Mouse (Mus musculus) natural killer cell, adult 2 months (primary cell): ENCODE measurements around the gene Nfkbid.

ENCODE experiments used
- DNase-seq, 2 experiments: peaks; one replicate each; pipeline ENCODE4 v3.0.0; 2022; ENCODE audit warnings: low spot score in 2 of 2

Nfkbid gene

DNA sequence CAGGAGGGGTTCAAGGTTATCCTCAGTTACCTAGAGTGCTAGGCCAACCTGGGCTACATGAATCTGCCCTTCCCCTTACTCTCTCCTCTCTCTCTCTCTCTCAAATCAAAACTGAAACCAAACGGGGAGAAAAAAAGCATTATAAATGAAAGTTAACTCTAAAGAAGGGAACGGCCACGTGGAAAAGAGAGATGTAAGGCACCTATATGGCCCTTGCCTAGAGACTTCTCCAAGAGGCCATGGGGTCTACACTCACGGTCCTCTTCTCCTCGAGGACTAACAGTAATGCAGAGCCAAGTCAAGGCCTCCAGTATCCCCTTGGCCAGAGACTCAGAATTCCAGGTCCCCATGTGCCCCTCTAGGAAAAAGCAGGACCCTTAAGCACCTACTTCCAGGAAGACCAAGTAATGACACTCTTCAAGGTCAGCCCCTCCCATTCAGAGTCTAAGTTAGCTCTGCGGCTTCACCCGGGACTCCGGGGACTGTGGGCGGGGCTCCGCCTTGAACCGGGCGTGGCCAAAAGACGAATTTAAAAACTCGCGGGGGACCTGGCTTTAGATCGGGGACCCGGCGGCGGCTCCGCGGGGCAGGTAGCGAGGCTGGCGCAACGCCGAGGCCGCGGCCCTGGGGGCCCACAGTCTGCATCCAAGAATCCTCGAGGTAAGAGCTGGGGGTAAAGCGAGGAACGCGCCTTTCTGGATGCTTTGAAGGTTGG lies at the start of gene Nfkbid:
Gene Nfkbid, plus strand, starts transcription at position 558 of the 715 bp plus-strand sequence.
- DNase-seq = peak; percentile 87 to 90

GRCm38 (mm10) chr7:30373501-30373962 lies 48.0 kb upstream of the Nfkbid start:
- peak; percentile 89 to 90 for DNase-seq

- DNase-seq = no peak
Measured at GRCm38 (mm10) chr7:30380061-30380460, 41.5 kb upstream of the Nfkbid start.

GRCm38 (mm10) chr7:30384106-30384505 lies 37.4 kb upstream of the Nfkbid start:
- DNase-seq = no peak

GRCm38 (mm10) chr7:30392746-30393520 lies 28.6 kb upstream of the Nfkbid start:
- no peak for DNase-seq

DNA sequence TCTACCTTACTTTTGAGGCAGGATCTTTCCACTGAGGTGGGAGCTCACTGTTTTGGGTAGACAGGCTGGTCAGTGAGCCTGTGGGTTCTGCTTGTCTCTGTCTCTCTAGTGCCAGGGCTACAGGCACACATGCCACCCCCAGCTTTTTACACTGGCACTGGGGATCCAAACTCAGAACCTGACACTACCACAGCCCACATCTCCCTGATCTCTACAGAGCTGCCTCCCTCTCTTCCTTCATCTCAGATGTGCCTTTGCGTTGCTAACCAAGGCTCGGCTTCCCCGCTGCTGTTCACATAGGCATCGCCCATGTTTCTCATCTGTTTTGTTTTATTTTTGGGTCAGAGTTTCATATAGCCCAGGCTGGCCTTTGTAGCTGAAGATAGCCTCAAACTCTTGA lies 27.9 kb upstream of the Nfkbid start:
- DNase-seq = no peak

- peak; percentile 80 to 81 for DNase-seq
Measured at GRCm38 (mm10) chr7:30394379-30394778, 27.2 kb upstream of the Nfkbid start.

GRCm38 (mm10) chr7:30394871-30395270 lies 26.7 kb upstream of the Nfkbid start:
- DNase-seq = peak in 1 of 2 experiments; percentile 58

DNA sequence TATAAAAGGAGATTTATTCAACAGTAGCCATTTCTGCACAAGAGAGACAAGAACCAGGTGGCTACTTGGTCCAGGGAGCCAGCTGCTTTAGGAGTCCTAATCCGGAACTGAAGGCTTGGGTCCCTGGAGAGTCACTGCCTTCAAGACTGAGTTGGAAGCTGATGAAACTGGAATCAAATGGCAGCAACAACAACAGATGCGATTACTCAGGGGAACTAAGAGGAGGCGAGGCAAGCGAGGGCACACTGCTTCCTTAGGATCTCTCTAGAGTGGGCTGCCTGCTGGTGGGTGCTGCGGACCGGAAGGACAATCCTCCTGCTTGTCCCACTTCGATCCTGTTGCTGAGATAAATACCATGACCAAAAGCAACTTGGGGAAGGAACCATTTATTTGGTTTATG lies 21.9 kb upstream of the Nfkbid start:
- no peak for DNase-seq

DNA sequence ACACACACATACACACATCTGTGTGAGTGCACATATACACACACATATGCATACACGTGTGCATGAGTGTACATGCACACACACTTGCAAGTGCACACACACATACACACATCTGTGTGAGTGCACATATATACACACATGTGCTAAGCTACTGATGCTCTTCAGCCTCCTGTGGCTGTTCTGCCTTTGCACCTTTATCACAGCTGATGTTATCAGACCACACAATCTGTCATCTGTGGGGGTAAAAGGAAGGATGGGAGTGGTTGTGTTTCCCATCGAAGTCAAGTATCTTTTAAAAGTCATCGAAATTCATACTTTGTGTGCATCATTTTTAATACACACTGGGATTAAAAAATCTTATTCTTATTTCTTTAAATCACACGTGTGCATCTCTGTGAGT lies 19.2 kb upstream of the Nfkbid start:
- no peak for DNase-seq

DNA sequence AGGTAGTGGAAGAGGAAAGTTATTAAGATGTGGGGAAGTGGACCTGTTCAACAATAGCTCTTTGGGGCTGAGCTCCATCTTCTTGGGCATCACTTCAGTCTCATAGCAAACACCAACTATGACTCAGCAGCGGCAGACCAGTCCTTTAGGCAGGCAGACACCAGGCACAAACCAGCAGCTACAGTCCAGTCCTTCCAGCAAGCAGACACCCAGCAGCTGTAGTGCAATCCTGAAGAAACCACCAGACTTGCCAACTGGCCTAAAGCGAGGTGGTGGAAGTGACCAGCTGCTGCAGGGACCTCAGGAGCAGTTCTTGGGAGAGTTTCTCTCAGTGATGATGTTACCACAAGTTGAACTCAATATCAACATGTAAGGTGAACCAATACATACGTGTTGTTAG lies 12.9 kb upstream of the Nfkbid start:
- DNase-seq = no peak

DNA sequence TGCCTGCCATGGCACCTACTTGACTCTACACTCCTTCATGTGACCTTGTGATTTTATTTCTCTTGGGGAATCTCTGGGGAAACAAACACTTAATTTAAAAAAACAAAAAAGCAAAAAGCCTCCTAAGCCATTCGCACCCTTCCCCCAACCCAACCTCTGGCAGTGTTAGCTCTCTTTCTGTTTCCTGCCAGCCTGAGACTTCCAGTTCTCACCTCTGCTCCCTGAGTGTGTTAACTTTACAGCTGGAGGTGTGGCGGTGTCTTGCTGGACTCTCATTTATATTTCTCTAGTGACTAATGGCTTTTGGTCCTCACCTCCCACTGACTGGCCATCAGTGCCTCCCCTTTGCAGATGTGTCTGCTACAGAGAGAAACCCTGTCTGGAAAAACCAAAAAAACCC lies 11.7 kb upstream of the Nfkbid start:
- peak; percentile 61 to 80 for DNase-seq

- peak; percentile 56 to 78 for DNase-seq
Measured at GRCm38 (mm10) chr7:30411023-30411422, 10.5 kb upstream of the Nfkbid start.

DNA sequence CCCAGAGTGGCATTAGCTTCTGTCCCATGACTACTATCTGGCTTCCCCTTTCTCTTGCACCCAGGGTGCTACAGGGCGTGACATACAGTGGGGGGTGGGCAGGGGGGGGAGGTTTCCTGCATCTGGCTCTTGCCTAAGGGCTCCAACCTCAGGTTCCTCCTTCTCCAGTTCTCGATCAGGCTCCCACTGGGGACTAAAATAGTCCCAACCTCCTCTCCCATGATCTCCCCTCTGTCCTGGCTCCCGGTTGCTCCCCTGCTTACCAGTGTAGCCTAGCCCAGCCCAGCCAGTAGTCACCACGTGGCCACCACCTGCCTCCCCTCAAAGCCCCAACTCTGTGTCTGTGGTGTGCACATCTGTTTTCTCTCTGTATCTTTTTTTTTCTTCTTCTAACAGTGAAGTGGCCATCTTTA lies 8.8 kb upstream of the Nfkbid start:
- peak in 1 of 2 experiments; percentile 69 for DNase-seq

- DNase-seq = peak; percentile 65 to 78
Measured at GRCm38 (mm10) chr7:30413596-30413995, 7.9 kb upstream of the Nfkbid start, which contains the start of gene Tyrobp. Gene Tyrobp (plus strand): TSS chr7:30413760.

DNA sequence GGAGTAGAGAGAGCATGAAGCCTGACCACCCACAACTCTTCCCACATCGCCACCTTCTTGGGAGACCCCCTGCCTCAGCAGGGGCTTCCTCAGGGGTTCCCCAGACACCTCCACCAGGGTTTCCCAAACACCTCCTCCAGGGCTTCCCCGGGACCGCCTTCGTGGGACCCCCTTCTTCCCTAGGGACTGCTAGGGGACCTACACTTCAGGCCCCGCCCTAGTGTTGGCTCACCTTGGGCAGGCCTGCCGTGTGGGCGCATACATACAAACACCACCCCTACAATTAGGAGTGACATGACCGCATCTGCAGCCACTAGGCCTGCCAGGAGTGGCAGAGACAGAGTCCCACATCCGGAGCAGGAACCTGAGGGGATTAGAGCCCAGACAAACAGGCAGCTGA lies 3.7 kb upstream of the Nfkbid start:
- peak; percentile 65 to 69 for DNase-seq

- peak; percentile 71 to 74 for DNase-seq
Measured at GRCm38 (mm10) chr7:30419561-30420499, 1.7 kb upstream of the Nfkbid start, which contains the start of gene Hcst. Gene Hcst (minus strand): TSS chr7:30419854.

DNA sequence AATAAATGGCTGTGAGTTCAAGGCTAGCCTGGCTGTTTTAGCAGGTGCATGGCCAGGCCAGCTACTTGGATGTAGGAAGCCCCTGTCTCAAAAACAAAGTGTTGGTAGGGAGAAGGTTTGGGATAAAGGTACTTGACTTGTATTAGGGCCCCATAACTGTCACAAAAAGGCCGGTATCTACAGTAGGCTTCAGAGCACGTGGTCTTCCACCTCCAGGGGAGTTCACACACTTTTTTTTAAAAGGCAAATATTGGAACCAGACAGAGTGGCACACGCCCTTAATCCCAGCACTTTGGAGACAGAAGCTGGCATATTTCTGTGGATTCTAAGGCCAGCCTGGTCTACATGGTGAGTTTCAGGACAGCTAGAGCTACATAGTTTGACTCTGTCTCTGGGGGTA lies 859 bp upstream of the Nfkbid start:
- no peak for DNase-seq

GRCm38 (mm10) chr7:30421890-30422435 lies 431 bp downstream of the Nfkbid start:
- DNase-seq = peak; percentile 94 to 96

GRCm38 (mm10) chr7:30422560-30422959 lies 1.0 kb downstream of the Nfkbid start:
- DNase-seq = peak in 1 of 2 experiments; percentile 36

DNA sequence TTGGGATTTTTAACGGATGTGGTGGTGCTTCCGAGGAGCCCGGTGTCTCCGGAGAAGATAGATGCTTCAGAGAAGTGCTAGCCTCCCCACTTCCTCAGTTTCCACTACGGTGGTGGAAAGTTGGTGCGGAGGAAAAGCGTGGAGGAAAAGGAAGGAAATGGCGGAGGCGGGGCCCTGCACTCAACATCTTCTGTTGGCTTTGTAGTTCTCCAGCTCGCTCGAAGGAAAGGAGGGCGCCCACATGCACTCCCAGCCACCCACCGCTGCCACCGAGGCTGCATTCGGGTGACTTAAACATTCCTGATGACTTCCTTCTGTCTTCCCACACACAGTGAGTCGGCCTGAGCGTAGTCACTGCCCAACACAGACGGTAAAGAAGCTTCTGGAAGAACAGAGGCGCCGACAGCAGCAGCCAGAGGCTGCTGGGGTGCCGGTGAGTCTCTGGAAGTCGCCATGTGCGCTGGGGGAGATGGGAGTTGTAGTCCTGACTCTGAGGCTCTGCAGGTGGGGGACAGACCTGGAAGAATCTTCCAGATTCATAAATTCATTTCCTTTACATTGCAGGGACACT lies 1.6 kb downstream of the Nfkbid start:
- DNase-seq = no peak
